Mouse (Mus musculus) telencephalon, adult 2 months (tissue): ENCODE measurements around the gene Itfg1.
"Not testable (repeated sequence)": the region's sequence is repeated elsewhere in the genome, so short reads cannot be mapped to it uniquely, and the experiment has no call there.

Source experiments
- DNase-seq: peaks from one replicate; pipeline ENCODE4 v3.0.0-alpha.2; 2011; ENCODE audit warnings: low read depth, low spot score

Gene Itfg1

GRCm38 (mm10) chr8:85840657-85841488, at the start of gene Itfg1, which contains the start of gene Phkb:
Gene Itfg1, minus strand, starts transcription at chr8:85840921.
Gene Phkb, plus strand, starts transcription at chr8:85840959.
- peak; percentile 55 for DNase-seq

- no peak for DNase-seq
Measured at GRCm38 (mm10) chr8:85884811-85885210, 44.1 kb upstream of the Itfg1 start.

DNA sequence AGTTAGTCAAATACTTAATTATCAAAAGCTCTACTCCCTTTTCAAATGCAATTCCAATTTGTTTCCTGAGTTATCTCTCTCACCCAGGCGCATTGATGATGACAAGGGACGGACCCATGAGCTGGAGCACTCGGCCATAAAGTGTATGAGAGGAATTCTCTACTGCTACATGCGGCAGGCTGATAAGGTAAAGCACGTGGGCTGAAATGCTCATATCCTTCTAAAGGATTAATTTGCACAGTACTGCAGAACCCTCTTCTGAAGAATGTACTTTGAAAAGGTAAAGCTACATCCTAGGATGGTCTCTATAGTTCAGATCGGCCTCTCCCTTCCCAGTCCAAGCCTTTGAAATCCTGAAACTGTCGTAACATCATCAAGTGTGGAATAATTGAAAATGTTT, 38.9 kb upstream of the Itfg1 start:
- no peak for DNase-seq

DNA sequence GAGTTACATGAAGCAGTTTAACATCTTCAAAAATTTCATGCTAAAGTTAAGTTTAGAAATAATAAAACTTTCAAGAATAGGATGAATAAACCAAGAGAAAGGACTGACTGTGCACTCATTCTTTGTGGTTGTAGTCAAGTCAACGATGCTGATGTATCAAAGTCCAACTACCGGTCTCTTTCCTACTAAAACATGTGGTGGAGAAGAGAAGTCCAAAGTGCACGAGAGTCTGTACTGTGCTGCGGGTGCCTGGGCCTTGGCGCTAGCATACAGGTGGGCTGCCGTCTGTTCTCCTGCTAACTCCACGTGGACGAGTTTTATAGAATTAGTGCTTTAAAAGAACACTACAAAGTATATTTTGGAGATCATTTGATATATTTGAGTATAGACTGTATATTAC, 37.3 kb upstream of the Itfg1 start:
- DNase-seq: no peak

DNA sequence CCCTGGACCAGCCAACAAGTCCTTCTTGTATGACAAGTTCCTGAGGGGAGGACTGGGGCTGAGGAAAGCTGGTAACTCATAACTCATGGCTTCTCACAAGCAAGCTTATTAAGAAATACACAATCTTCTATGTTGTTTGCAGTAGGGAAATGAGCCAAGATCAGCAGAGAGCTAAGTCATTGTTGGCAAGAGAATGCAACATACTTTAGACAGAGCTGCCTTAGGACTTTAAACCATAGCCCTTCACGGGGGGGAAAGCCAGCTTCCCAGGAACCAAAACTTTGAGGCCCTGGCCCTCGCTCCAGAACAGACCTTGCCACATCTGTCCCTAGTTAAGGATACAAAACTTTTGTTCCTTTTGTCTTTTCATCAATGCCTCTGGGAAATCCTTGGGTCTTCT, 30.9 kb upstream of the Itfg1 start:
- no peak for DNase-seq

- peak; percentile 17 for DNase-seq
Measured at GRCm38 (mm10) chr8:85862381-85862780, 21.7 kb upstream of the Itfg1 start.

GRCm38 (mm10) chr8:85860612-85861011, 19.9 kb upstream of the Itfg1 start:
- no peak for DNase-seq

GRCm38 (mm10) chr8:85857227-85857896, 16.6 kb upstream of the Itfg1 start:
- DNase-seq: not testable (repeated sequence)

DNA sequence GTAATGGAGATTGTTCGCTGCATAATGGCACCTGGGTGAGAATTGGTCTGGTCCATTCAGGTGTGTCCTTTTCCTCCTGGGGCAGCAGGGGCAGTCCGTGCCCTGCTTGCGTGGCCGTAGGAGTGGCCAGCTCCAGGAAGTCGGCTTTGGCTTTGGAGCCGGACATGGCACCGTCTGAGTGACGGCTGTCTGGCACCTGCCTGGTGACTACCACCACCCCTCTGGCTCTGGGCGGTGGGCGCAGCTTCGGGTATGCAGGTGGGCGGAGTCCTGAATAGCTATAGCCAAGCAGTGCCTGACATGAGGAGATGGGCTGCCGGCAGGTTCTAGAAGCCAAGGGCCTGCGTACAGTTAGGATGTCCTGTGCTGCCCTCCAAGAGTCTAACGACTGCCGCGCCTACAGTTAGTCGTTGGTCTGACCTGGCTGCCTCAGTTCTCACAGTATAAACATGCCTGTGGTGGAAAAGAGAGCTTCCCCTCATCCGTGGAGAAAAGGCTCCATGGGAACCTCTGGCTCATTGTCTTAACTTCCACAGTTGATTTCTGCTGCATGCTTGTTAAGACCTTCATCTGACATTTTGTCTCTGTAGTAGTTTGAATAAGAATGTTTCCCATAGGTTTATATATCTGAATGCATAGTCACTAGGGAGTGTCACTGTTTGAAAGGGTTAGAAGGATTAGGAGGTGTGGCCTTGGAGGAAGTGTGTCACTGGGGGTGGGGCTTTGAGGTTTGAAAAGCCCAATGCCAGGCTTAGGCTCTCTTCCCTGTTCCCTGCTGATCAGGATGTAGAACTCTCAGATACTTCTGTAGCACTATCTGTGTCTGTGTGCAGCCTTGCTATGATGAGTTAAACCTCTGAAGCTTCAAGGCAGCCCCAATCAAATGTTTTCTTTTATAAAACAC, 13.8 kb upstream of the Itfg1 start:
- no peak for DNase-seq

DNA sequence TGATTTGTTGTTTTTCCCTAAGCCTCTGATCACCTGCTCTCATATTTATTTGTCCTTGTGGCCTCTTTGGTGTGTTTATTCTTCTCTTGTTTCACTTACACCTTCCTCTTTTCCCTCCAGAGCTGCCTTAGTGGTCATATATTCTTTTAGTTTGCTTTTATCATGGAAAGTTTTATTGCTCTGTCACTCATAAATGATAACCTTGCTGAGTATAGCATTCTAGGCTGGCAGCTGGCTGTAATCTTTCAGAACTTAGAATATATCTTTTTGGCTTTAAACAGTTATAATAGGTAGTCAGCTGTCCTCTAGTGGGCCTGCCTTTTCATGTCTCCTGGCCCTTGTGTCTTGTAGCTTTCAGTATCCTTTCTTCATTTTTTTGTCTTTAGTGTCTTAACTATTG, 5.2 kb upstream of the Itfg1 start:
- DNase-seq: no peak

GRCm38 (mm10) chr8:85841489-85841795, 721 bp upstream of the Itfg1 start:
- no peak for DNase-seq

DNA sequence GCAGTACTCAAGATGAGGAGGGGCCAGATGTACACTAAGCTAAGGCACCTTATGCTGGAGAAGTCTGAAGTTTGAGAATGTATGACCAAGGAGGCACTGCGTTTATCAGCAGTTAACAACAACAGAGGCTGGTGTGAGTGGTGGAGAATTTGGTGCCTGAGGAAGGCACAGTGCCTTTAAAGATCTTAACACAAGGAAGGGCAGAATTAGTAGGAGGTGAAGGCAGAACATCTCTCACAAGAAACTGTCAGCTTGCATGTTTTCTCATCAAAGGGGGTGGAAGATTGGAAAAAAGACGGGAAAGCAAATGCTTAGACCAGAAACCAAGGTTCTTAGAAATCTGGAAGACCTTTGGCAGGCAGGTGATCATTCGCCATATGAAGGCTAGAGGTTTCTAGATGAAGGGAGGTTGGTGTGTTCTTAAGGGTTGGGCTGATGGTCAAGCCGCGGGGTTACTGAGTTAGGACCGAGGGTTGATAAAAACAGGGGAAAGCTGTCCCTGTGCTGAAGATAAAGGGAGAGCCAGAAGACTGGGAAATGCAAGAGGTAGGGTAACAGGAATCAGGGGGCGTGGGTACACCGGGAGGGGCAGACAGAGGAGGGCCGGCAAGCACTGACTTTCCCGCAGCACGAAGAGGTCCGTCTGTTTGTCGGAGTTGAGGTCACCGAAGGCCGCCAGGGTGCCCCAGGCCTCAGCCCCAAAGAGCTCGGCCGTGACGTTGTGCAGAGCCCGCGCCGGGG, 635 bp downstream of the Itfg1 start:
- peak; percentile 21 for DNase-seq

DNA sequence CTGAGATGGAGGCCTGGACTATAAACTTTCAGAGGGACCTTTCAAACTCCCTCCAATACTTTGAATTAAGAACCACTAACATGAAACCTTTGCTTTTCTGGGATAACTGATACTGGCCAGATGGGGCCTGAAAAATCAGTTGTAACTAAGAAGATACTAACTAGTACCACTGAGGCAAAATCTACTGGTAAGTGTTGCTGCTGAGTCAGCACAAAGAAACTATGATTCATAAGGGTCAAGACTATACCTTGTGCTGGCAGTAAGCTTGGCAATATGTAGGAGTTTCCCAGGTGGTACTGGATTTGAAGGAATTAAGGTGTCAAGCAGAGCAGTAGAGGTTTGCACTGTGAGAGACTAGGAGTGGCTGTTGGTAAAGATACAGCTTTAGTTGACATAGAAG, 27.1 kb downstream of the Itfg1 start:
- DNase-seq: no peak

DNA sequence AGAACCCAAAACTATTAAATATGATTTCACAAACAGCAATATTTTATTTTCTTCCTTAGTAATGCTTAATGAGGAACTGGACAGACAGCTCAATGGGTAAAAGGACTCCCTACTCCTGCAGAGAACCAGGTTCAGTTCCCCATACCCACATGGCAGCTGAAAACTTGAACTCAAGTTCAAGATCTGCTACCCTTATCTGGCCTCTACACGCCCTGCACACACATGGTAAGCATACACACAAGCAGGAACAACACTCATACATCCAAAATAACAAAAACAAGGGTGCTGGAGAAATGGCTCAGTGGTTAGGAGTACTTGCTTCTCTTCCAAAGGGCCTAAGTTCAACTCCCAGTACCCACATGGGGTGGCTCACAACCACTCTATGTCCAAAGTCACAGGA, 39.3 kb downstream of the Itfg1 start:
- no peak for DNase-seq

- DNase-seq: no peak
Measured at GRCm38 (mm10) chr8:85800164-85800563, 40.6 kb downstream of the Itfg1 start.

DNA sequence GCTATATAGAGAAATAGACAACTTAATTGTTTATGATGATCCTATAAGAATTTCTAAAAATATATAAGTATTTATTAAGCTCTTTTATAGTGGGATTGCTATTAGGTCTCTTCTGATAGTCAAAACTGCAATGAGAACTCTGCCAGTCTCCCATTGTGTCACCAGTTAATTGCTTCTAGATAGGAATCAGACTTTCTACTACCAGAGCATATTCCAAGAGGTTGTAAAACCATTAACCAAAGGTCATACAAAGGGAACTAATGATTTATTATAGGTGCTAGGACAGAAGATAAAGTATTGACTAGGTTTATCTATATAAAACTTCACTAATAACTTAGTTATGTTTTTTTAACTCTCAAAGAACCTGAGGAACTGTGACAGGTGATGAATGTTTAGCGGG, 44.3 kb downstream of the Itfg1 start:
- DNase-seq: not testable (repeated sequence)

- DNase-seq: no peak
Measured at GRCm38 (mm10) chr8:85788341-85788740, 52.4 kb downstream of the Itfg1 start.

GRCm38 (mm10) chr8:85787909-85788308, 52.8 kb downstream of the Itfg1 start:
- DNase-seq: no peak

DNA sequence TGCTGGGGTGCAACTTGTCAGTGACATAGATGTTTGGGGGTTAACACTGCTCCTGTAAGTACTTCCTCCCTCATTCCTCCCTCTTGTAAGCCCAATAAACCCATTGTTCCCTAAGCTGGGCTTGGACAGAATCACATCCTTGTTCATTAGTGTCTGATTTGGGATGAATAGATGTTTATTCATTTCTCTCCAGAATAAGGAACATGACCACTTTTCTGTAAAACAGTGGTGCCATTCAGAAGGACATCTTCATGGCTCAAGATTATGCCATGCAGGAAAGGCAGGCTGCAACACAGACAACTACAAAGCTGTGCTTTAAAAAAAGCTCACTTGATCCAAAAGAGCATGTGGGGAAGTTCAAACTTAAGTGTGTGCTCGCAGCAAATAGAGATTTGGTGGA, 55.2 kb downstream of the Itfg1 start:
- peak; percentile 31 for DNase-seq

DNA sequence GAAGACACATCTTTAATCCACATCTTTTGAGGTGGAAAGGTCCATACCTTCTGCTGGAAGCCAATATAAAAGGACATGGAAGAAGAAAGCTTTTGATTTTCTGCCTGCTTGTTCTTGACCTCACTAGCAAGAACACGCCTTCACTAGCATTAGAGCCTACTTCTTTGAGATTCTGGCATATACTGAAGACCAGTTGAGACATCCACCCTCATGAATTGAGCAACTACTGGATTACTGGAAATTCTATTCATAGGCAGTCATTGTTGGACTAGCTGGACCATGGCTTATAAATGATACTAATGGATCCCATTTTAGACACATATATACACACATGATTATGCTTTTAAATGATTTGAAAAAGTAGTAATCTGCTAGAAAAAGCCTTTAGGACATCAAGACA, 56.9 kb downstream of the Itfg1 start:
- DNase-seq: no peak

GRCm38 (mm10) chr8:85780091-85780490, 60.6 kb downstream of the Itfg1 start:
- DNase-seq: no peak

- DNase-seq: no peak
Measured at GRCm38 (mm10) chr8:85745053-85745452, 95.7 kb downstream of the Itfg1 start.
